Mouse (Mus musculus): ENCODE results near the gene Cnr2. TPM values are rescaled to one million over a fixed set of nuclear protein-coding genes. Genes with fewer than 3 reads are reported as not detected.

The Cnr2 gene
- polyA plus RNA-seq (2015; fragmentation: Nextera tagmentation; extraction: Ambion mirVana): 0.59 and 0.90 TPM in 2 replicates

DNA sequence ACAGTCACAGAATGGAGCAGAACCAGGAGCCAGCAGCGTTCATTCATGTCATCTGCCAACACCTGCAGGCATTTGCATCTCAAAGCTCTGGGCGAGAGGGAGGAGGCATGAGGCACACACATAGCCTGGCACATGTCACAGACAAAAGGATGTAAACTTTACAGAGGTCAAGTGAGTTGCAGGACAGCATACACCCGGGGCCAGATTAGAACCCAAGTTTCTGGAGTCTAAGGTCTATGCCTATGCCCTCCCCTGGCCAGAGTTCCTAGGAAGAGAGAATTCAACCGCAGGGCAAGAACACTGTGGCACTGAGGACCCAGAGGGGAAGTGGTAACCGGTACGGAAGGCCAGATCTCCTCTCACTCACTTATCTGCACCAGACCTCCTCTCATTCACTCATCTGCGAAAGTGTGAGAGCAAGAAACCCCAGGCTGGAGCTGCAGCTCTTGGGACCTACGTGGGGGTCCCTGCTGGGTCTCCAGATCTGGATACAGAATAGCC lies at the start of gene Cnr2:
Gene Cnr2 (plus strand): TSS at position 324 of the 501 bp plus-strand sequence.
- ATAC-seq (ENCODE audit: insufficient read depth, low FRiP score): no peak
- Histone ChIP-seq H3K9me3 (replicated peaks; ENCODE audit: control insufficient read depth, low read length) (no peaks in the 10 kb centered on the region), H3K27ac (ENCODE audit: low read length) (no peak within 1 kb of the TSS), H3K4me3 (replicated peaks; ENCODE audit: low read length) (no peak within 1 kb of the TSS), H3K4me2 (ENCODE audit: low read depth, low read length) (no peak within 1 kb of the TSS), H3K27me3 (ENCODE audit: control insufficient read depth, insufficient read depth, low read length) (no peaks in the 10 kb centered on the region), H3K9ac (ENCODE audit: low read length) (no peak within 1 kb of the TSS), H3K4me1 (ENCODE audit: control insufficient read depth, insufficient read depth, low read length) (no peaks in the 10 kb centered on the region), H3K36me3 (ENCODE audit: control insufficient read depth, insufficient read depth, low read length) (no peaks in the 10 kb centered on the region)
- WGBS: 50% methylated on average over 8 of the region's 8 CpGs

DNA sequence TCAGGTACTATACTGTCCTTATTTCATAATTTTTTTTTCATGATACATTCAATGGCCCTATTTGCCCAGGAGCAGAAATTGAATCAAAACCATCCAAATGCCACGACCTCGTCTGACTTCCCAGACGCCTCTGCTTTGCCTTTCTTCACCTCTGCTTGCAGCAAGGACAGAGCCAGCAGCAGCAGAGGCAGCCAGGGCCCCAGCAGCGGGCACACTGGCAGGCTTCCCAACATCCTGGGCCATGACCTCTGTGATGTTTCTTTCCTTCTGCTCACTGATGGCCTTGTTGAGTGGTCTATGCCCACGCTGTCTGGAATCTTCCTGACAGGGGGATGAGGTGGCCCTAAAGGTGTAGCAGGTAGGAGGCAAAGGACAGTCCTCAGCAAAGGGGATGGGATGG lies 47.6 kb upstream of the Cnr2 start:
- H3K27me3 ChIP-seq (ENCODE audit: control insufficient read depth, insufficient read depth, low read length): no peaks in the 10 kb centered on the region
- H3K27ac ChIP-seq (ENCODE audit: low read length): no peak overlapping the region
- ATAC-seq (ENCODE audit: insufficient read depth, low FRiP score): no peak
- peak overlapping the region; percentile 50 for H3K9ac ChIP-seq (ENCODE audit: low read length)
- H3K9me3 ChIP-seq (replicated peaks; ENCODE audit: control insufficient read depth, low read length): 0 out of 2 replicates have a peak, but pooled peaks cover 5% of the 10 kb centered on the region
- H3K4me1 ChIP-seq (ENCODE audit: control insufficient read depth, insufficient read depth, low read length): peaks cover 6% of the 10 kb centered on the region; the same call in 1 of the 2 replicates
- H3K4me3 ChIP-seq (replicated peaks; ENCODE audit: low read length): no peak overlapping the region
- 54% methylated on average over 5 of the region's 5 CpGs for WGBS
- no peak overlapping the region for H3K4me2 ChIP-seq (ENCODE audit: low read depth, low read length)
- H3K36me3 ChIP-seq (ENCODE audit: control insufficient read depth, insufficient read depth, low read length): no peaks in the 10 kb centered on the region

DNA sequence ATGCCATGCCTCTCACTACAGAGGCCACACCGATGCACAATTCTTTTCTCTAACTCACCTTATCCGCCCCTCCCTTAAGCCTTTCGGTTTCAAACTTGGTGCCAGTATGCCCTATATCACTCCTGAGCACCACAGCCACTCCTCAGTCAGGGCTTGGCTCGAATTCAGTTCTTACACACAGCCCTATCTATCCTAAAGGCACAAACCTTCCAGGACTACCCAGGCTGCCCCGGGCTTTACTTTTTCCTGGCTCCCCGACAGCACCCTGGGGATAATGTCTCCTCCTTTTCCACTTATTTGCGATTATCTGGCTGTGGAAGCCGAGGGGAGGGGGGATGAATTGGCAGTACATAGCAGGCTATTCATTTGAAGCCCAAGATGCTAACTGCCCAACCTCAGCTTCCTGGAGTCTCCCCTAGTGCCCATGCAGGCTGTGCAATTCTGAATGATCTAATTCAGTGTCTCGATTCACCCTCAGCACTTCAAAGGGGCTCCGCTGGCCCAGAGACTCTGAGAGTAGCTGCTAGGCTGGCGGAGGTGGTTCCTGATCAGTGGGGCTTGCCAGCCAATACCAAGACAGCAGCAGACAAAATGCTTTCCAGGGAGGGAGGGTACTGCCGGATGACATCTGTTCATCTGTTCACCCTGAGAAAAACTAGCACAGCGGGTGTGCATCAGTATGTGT lies 44.6 kb upstream of the Cnr2 start:
- H3K27ac ChIP-seq (ENCODE audit: low read length): no peak overlapping the region
- H3K36me3 ChIP-seq (ENCODE audit: control insufficient read depth, insufficient read depth, low read length): no peaks in the 10 kb centered on the region
- no peaks in the 10 kb centered on the region for H3K9me3 ChIP-seq (replicated peaks; ENCODE audit: control insufficient read depth, low read length)
- H3K9ac ChIP-seq (ENCODE audit: low read length): peak overlapping the region; percentile 47
- H3K4me1 ChIP-seq (ENCODE audit: control insufficient read depth, insufficient read depth, low read length): peaks cover 9% of the 10 kb centered on the region; the same call in 1 of the 2 replicates
- WGBS: 43% methylated on average over 13 of the region's 13 CpGs
- no peak for ATAC-seq (ENCODE audit: insufficient read depth, low FRiP score)
- no peaks in the 10 kb centered on the region for H3K27me3 ChIP-seq (ENCODE audit: control insufficient read depth, insufficient read depth, low read length)
- no peak overlapping the region for H3K4me3 ChIP-seq (replicated peaks; ENCODE audit: low read length)
- H3K4me2 ChIP-seq (ENCODE audit: low read depth, low read length): no peak overlapping the region

DNA sequence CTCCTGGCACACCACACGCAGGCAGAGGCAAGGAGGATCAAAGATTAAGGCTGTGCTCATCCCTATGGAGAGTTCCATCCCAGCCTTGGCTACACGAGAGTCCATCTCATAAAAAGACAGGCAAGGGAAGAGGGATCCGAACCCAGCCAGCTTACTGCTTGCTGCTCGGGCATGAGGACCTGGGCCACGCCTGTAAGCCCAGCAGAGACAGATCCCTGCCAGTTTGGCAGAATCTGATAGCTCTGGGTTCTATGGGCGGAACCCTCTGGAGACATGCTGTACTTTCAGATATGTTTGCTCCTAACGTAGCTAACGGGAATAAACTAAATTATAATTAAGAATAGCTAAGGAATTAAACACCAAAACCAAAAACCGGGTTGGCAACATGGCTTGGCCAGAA lies 43.3 kb upstream of the Cnr2 start:
- H3K9me3 ChIP-seq (replicated peaks; ENCODE audit: control insufficient read depth, low read length): no peaks in the 10 kb centered on the region
- ATAC-seq (ENCODE audit: insufficient read depth, low FRiP score): no peak
- 82% methylated on average over 9 of the region's 9 CpGs for WGBS

DNA sequence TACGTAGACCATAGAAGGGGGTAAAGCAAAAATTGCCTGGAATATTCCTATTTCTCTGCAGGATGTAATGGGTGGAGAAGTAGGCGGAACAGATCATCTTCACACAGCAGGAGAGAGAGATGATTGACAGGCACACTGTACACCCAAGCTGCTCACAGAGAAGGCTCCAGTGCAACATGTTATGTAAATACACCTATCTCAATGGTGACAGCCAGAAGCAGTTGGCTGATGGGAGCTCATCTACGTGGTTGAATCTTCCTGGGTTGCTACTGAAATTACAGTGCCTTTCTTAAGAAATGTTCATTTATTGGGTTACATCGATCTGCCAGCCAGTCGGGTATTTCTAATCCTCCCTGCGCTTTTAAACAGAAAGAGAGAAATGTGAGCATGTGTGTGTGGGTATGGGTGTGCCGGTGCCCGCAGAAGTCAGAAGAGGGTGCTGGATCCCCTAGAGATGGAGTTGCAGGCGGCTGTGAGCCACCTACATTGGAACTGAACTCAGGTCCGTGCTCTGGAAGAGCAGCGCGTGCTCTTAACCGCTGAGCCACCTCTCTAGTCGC lies 41.1 kb upstream of the Cnr2 start:
- no peak overlapping the region for H3K4me3 ChIP-seq (replicated peaks; ENCODE audit: low read length)
- WGBS: 89% methylated on average over 14 of the region's 14 CpGs
- ATAC-seq (ENCODE audit: insufficient read depth, low FRiP score): no peak
- no peak overlapping the region for H3K9ac ChIP-seq (ENCODE audit: low read length)
- H3K4me2 ChIP-seq (ENCODE audit: low read depth, low read length): no peak overlapping the region
- no peaks in the 10 kb centered on the region for H3K36me3 ChIP-seq (ENCODE audit: control insufficient read depth, insufficient read depth, low read length)
- H3K27ac ChIP-seq (ENCODE audit: low read length): peak overlapping the region; percentile 21; the same call in 1 of the 2 replicates
- peaks cover 16% of the 10 kb centered on the region; the same call in 1 of the 2 replicates for H3K4me1 ChIP-seq (ENCODE audit: control insufficient read depth, insufficient read depth, low read length)
- no peaks in the 10 kb centered on the region for H3K9me3 ChIP-seq (replicated peaks; ENCODE audit: control insufficient read depth, low read length)
- H3K27me3 ChIP-seq (ENCODE audit: control insufficient read depth, insufficient read depth, low read length): no peaks in the 10 kb centered on the region

More for the DNA sequence above, 43.3 kb upstream of the Cnr2 start:
- Histone ChIP-seq H3K27ac (ENCODE audit: low read length) (no peak overlapping the region), H3K36me3 (ENCODE audit: control insufficient read depth, insufficient read depth, low read length) (no peaks in the 10 kb centered on the region), H3K4me1 (ENCODE audit: control insufficient read depth, insufficient read depth, low read length) (peaks cover 9% of the 10 kb centered on the region; the same call in 1 of the 2 replicates), H3K9ac (ENCODE audit: low read length) (no peak overlapping the region), H3K4me2 (ENCODE audit: low read depth, low read length) (no peak overlapping the region), H3K27me3 (ENCODE audit: control insufficient read depth, insufficient read depth, low read length) (no peaks in the 10 kb centered on the region), H3K4me3 (replicated peaks; ENCODE audit: low read length) (no peak overlapping the region)

DNA sequence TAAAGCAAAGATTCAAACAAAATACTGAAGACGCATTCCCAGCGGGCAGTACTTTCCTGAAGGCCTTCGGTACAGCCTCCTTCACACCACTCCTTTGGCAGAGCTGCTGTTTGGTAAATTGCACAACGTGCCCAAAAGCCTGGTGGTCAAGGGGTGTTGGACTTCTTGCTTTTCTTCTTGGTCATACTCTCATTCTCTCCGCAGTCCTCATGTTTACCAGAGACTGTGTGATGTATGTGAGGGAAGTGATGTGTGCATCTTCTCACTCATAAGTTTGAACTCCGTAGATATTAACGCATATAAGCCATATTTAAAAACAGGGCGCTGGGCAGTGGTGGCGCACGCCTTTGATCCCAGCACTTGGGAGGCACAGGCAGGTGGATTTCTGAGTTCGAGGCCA lies 40.6 kb upstream of the Cnr2 start:
- Histone ChIP-seq H3K27ac (ENCODE audit: low read length) (peak overlapping the region; percentile 99), H3K4me1 (ENCODE audit: control insufficient read depth, insufficient read depth, low read length) (peaks cover 20% of the 10 kb centered on the region), H3K36me3 (ENCODE audit: control insufficient read depth, insufficient read depth, low read length) (no peaks in the 10 kb centered on the region), H3K4me2 (ENCODE audit: low read depth, low read length) (peak overlapping the region; percentile 80), H3K9me3 (replicated peaks; ENCODE audit: control insufficient read depth, low read length) (no peaks in the 10 kb centered on the region), H3K9ac (ENCODE audit: low read length) (peak overlapping the region; percentile 89), H3K4me3 (replicated peaks; ENCODE audit: low read length) (peak overlapping the region; percentile 97), H3K27me3 (ENCODE audit: control insufficient read depth, insufficient read depth, low read length) (no peaks in the 10 kb centered on the region)
- 62% methylated on average over 11 of the region's 11 CpGs for WGBS
- ATAC-seq (ENCODE audit: insufficient read depth, low FRiP score): no peak

DNA sequence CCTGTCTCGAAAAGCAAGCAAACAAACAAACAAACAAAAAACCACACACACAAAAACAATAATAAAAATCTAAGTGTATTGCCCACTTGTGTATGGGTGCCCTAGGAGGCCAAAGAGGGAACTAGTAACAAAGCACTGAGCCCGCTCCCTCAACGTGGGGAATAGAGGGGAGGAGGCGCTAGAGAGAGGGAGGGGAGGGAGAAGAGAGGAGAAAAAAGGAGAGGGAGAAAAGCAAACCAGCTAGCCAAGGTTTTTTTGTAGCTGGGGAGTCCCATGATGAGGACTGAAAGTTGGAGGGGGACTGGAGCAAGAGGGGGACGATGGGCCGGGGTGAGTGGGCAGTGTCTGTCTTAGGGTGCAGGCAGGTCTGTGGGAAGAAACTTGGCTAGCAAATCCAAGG lies 40.1 kb upstream of the Cnr2 start:
- 2% methylated on average over 6 of the region's 6 CpGs for WGBS
- no peaks in the 10 kb centered on the region for H3K9me3 ChIP-seq (replicated peaks; ENCODE audit: control insufficient read depth, low read length)
- H3K9ac ChIP-seq (ENCODE audit: low read length): peak overlapping the region; percentile 89
- H3K27ac ChIP-seq (ENCODE audit: low read length): peak overlapping the region; percentile 99
- H3K4me2 ChIP-seq (ENCODE audit: low read depth, low read length): peak overlapping the region; percentile 80
- no peaks in the 10 kb centered on the region for H3K27me3 ChIP-seq (ENCODE audit: control insufficient read depth, insufficient read depth, low read length)
- no peaks in the 10 kb centered on the region for H3K36me3 ChIP-seq (ENCODE audit: control insufficient read depth, insufficient read depth, low read length)
- peaks cover 25% of the 10 kb centered on the region for H3K4me1 ChIP-seq (ENCODE audit: control insufficient read depth, insufficient read depth, low read length)
- ATAC-seq (ENCODE audit: insufficient read depth, low FRiP score): no peak
- peak overlapping the region; percentile 97 for H3K4me3 ChIP-seq (replicated peaks; ENCODE audit: low read length)

DNA sequence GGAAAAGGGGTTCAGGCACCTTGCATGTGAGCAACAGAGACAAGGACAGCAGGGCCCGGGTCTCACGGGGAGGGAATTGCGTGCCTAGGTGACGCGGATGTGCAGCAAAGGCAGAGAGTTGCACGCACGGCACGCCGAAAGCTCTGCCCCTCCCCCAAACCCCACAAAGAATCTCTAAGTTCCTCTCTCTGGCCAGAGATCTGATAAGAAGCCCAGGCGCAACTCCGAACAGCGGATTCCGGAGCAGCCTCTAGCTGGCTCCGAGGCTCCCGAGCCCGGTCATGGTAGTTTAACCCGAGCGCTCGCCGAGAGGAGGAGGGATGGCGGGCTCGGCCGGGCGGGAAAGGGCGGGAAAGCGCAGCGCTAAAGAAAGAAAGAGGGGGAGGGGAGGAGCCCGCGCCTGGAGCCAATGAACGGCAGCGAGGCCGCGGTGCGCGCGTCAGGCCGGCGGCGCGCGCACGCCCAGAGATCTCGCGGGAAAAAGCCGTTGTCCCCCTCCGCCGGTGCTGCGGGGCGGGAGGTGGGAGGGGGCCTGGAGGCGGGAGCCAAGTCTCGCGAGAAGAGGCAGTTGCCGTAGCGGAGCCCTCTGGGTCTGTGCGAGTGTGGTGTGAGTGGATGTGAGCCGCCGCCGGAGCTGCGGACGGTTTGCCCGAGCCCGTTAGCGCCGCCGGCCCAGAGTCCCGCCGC lies 39.5 kb upstream of the Cnr2 start, which contains the start of gene Srsf10:
Gene Srsf10 (plus strand): TSS at position 212 of the 687 bp plus-strand sequence.
- peak; percentile 97 for ATAC-seq (ENCODE audit: insufficient read depth, low FRiP score)
- Histone ChIP-seq H3K4me3 (replicated peaks; ENCODE audit: low read length) (peak within 1 kb of the TSS; percentile 97), H3K9ac (ENCODE audit: low read length) (peak within 1 kb of the TSS; percentile 96), H3K4me2 (ENCODE audit: low read depth, low read length) (peak within 1 kb of the TSS; percentile 80), H3K9me3 (replicated peaks; ENCODE audit: control insufficient read depth, low read length) (no peaks in the 10 kb centered on the region), H3K4me1 (ENCODE audit: control insufficient read depth, insufficient read depth, low read length) (peaks cover 26% of the 10 kb centered on the region), H3K27ac (ENCODE audit: low read length) (peak within 1 kb of the TSS; percentile 99), H3K27me3 (ENCODE audit: control insufficient read depth, insufficient read depth, low read length) (no peaks in the 10 kb centered on the region), H3K36me3 (ENCODE audit: control insufficient read depth, insufficient read depth, low read length) (no peaks in the 10 kb centered on the region)
- WGBS: under 1% methylated on average over 67 of the region's 67 CpGs
